Mouse (Mus musculus) NIH3T3 (cell line): ENCODE data around the gene Hpca.

Experiments
- DNase-seq: peaks from one replicate; pipeline ENCODE4 v3.0.0-alpha.2; 2012; ENCODE audit warnings: low read depth

The Hpca gene

GRCm38 (mm10) chr4:129121569-129122086 lies at the start of gene Hpca:
TSS of gene Hpca (minus strand) at chr4:129122036.
- no peak for DNase-seq

- no peak for DNase-seq
These were observed 39.9 kb upstream of the Hpca start for GRCm38 (mm10) chr4:129161581-129162255.

- DNase-seq, result no peak
These were observed 39.2 kb upstream of the Hpca start for GRCm38 (mm10) chr4:129161076-129161475.

GRCm38 (mm10) chr4:129158549-129158948 lies 36.7 kb upstream of the Hpca start:
- DNase-seq, result no peak

- no peak for DNase-seq
These were observed 35.7 kb upstream of the Hpca start for GRCm38 (mm10) chr4:129157541-129157940.

- DNase-seq, result no peak
These were observed 29.5 kb upstream of the Hpca start for GRCm38 (mm10) chr4:129151276-129151811.

GRCm38 (mm10) chr4:129149321-129149720 lies 27.5 kb upstream of the Hpca start:
- DNase-seq, result peak; percentile 62

GRCm38 (mm10) chr4:129147552-129148103 lies 25.8 kb upstream of the Hpca start:
- no peak for DNase-seq

GRCm38 (mm10) chr4:129146392-129146791 lies 24.6 kb upstream of the Hpca start:
- DNase-seq, result no peak

- DNase-seq, result no peak
These were observed 24.1 kb upstream of the Hpca start for GRCm38 (mm10) chr4:129145943-129146342.

- DNase-seq, result no peak
These were observed 23.6 kb upstream of the Hpca start for GRCm38 (mm10) chr4:129145411-129145810.

- peak; percentile 75 for DNase-seq
These were observed 22.8 kb upstream of the Hpca start for GRCm38 (mm10) chr4:129144401-129145367.

- no peak for DNase-seq
These were observed 21.7 kb upstream of the Hpca start for GRCm38 (mm10) chr4:129143509-129143908.

- DNase-seq, result no peak
These were observed 20.7 kb upstream of the Hpca start for GRCm38 (mm10) chr4:129142439-129143045.

GRCm38 (mm10) chr4:129141560-129142438 lies 20.0 kb upstream of the Hpca start:
- DNase-seq, result no peak

GRCm38 (mm10) chr4:129140808-129141207 lies 19.0 kb upstream of the Hpca start:
- DNase-seq, result no peak

GRCm38 (mm10) chr4:129139642-129140041 lies 17.8 kb upstream of the Hpca start:
- DNase-seq, result no peak

GRCm38 (mm10) chr4:129137392-129138321 lies 15.8 kb upstream of the Hpca start:
- DNase-seq, result no peak

- no peak for DNase-seq
These were observed 14.9 kb upstream of the Hpca start, which contains the start of gene Fndc5 for GRCm38 (mm10) chr4:129136579-129137391. TSS of gene Fndc5 (plus strand) at chr4:129136999.
